Mouse (Mus musculus): Measurements from ENCODE around the gene Zfp976. TPM values are rescaled to one million over a fixed set of nuclear protein-coding genes. Genes with fewer than 3 reads are reported as not detected.
"Not testable (repeated sequence)": the region's sequence is repeated elsewhere in the genome, so short reads cannot be mapped to it uniquely, and the experiment has no call there.

Gene Zfp976
- polyA plus RNA-seq (2016; fragmentation: Nextera tagmentation; extraction: Ambion mirVana): 3.3 and 3.9 TPM in 2 replicates

GRCm38 (mm10) chr7:42642152-42643115 lies at the start of gene Zfp976:
Gene Zfp976 (minus strand): TSS chr7:42642588.
- peak; percentile 74 for DNase-seq (ENCODE audit: low spot score)
- WGBS: 2% methylated on average over 25 of the region's 25 CpGs
- not testable (repeated sequence) for H3K9me3 ChIP-seq; H3K27me3 ChIP-seq (replicated peaks; ENCODE audit: low read depth, poor library complexity, severe bottlenecking); H3K4me1 ChIP-seq; H3K36me3 ChIP-seq (replicated peaks)
- 0 out of 2 replicates have a peak within 1 kb of the TSS, but pooled peaks have one; percentile 51 for H3K27ac ChIP-seq (replicated peaks)
- peak within 1 kb of the TSS; percentile 57 for H3K4me3 ChIP-seq

GRCm38 (mm10) chr7:42680081-42680480 lies 37.7 kb upstream of the Zfp976 start:
- H3K27me3 ChIP-seq (replicated peaks; ENCODE audit: low read depth, poor library complexity, severe bottlenecking); H3K36me3 ChIP-seq (replicated peaks); H3K4me3 ChIP-seq; H3K27ac ChIP-seq (replicated peaks); H3K4me1 ChIP-seq; DNase-seq (ENCODE audit: low spot score): not testable (repeated sequence)
- 89% methylated on average over 6 of the region's 6 CpGs for WGBS
- H3K9me3 ChIP-seq: peaks cover 37% of the 10 kb centered on the region

- peaks cover 36% of the 10 kb centered on the region for H3K9me3 ChIP-seq
- not testable (repeated sequence) for H3K27ac ChIP-seq (replicated peaks); DNase-seq (ENCODE audit: low spot score); H3K36me3 ChIP-seq (replicated peaks); H3K4me3 ChIP-seq; H3K27me3 ChIP-seq (replicated peaks; ENCODE audit: low read depth, poor library complexity, severe bottlenecking); H3K4me1 ChIP-seq
Observed at GRCm38 (mm10) chr7:42679646-42680045, 37.3 kb upstream of the Zfp976 start.

- H3K9me3 ChIP-seq: peaks cover 49% of the 10 kb centered on the region
Observed at GRCm38 (mm10) chr7:42660140-42660539, 17.8 kb upstream of the Zfp976 start.

GRCm38 (mm10) chr7:42655211-42655610 lies 12.8 kb upstream of the Zfp976 start:
- WGBS: 72% methylated on average over 2 of the region's 2 CpGs
- not testable (repeated sequence) for H3K4me1 ChIP-seq; H3K27me3 ChIP-seq (replicated peaks; ENCODE audit: low read depth, poor library complexity, severe bottlenecking); H3K27ac ChIP-seq (replicated peaks); H3K4me3 ChIP-seq; DNase-seq (ENCODE audit: low spot score); H3K36me3 ChIP-seq (replicated peaks)
- peaks cover 28% of the 10 kb centered on the region; the same call in 1 of the 2 replicates for H3K9me3 ChIP-seq

More at GRCm38 (mm10) chr7:42660140-42660539, 17.8 kb upstream of the Zfp976 start:
- not testable (repeated sequence) for H3K4me1 ChIP-seq; DNase-seq (ENCODE audit: low spot score); H3K27ac ChIP-seq (replicated peaks); H3K4me3 ChIP-seq; H3K27me3 ChIP-seq (replicated peaks; ENCODE audit: low read depth, poor library complexity, severe bottlenecking)
- H3K36me3 ChIP-seq (replicated peaks): peaks cover 43% of the 10 kb centered on the region
- 75% methylated on average over 5 of the region's 5 CpGs for WGBS

- not testable (repeated sequence) for H3K27ac ChIP-seq (replicated peaks); H3K4me1 ChIP-seq; H3K36me3 ChIP-seq (replicated peaks); DNase-seq (ENCODE audit: low spot score); H3K9me3 ChIP-seq; H3K27me3 ChIP-seq (replicated peaks; ENCODE audit: low read depth, poor library complexity, severe bottlenecking)
- peak overlapping the region; percentile 57 for H3K4me3 ChIP-seq
- 15% methylated on average over 3 of the region's 3 CpGs for WGBS
Observed at GRCm38 (mm10) chr7:42643120-42643620, 782 bp upstream of the Zfp976 start.

- not testable (repeated sequence) for H3K36me3 ChIP-seq (replicated peaks); DNase-seq (ENCODE audit: low spot score); H3K27ac ChIP-seq (replicated peaks); H3K4me3 ChIP-seq; H3K27me3 ChIP-seq (replicated peaks; ENCODE audit: low read depth, poor library complexity, severe bottlenecking); H3K4me1 ChIP-seq
- peaks cover 50% of the 10 kb centered on the region for H3K9me3 ChIP-seq
Observed at GRCm38 (mm10) chr7:42631031-42631430, 11.4 kb downstream of the Zfp976 start.

GRCm38 (mm10) chr7:42595666-42596065 lies 46.7 kb downstream of the Zfp976 start:
- not testable (repeated sequence) for H3K4me1 ChIP-seq; DNase-seq (ENCODE audit: low spot score); H3K36me3 ChIP-seq (replicated peaks); H3K4me3 ChIP-seq; H3K27ac ChIP-seq (replicated peaks); H3K27me3 ChIP-seq (replicated peaks; ENCODE audit: low read depth, poor library complexity, severe bottlenecking)
- peaks cover 57% of the 10 kb centered on the region for H3K9me3 ChIP-seq

- not testable (repeated sequence) for DNase-seq (ENCODE audit: low spot score); H3K27me3 ChIP-seq (replicated peaks; ENCODE audit: low read depth, poor library complexity, severe bottlenecking); H3K27ac ChIP-seq (replicated peaks); H3K36me3 ChIP-seq (replicated peaks); H3K4me3 ChIP-seq; H3K4me1 ChIP-seq
- H3K9me3 ChIP-seq: peaks cover 56% of the 10 kb centered on the region
- WGBS: 88% methylated on average over 11 of the region's 11 CpGs
Observed at GRCm38 (mm10) chr7:42592413-42592812, 50.0 kb downstream of the Zfp976 start, which contains the start of gene Zfp977. Gene Zfp977 (minus strand): TSS chr7:42592547.

- not testable (repeated sequence) for H3K4me1 ChIP-seq; H3K27ac ChIP-seq (replicated peaks); DNase-seq (ENCODE audit: low spot score); H3K4me3 ChIP-seq; H3K27me3 ChIP-seq (replicated peaks; ENCODE audit: low read depth, poor library complexity, severe bottlenecking); H3K36me3 ChIP-seq (replicated peaks)
- peaks cover 62% of the 10 kb centered on the region for H3K9me3 ChIP-seq
Observed at GRCm38 (mm10) chr7:42591311-42591710, 51.1 kb downstream of the Zfp976 start.

GRCm38 (mm10) chr7:42578488-42578887 lies 63.9 kb downstream of the Zfp976 start, which contains the start of gene Gm21028:
Gene Gm21028 (minus strand): TSS chr7:42578588.
- H3K4me1 ChIP-seq: no peaks in the 10 kb centered on the region
- WGBS: 94% methylated on average over 5 of the region's 5 CpGs
- H3K27me3 ChIP-seq (replicated peaks; ENCODE audit: low read depth, poor library complexity, severe bottlenecking): no peaks in the 10 kb centered on the region
- H3K9me3 ChIP-seq: peaks cover 75% of the 10 kb centered on the region
- H3K27ac ChIP-seq (replicated peaks): no peak within 1 kb of the TSS
- no peak within 1 kb of the TSS for H3K4me3 ChIP-seq
- no peak for DNase-seq (ENCODE audit: low spot score)
- H3K36me3 ChIP-seq (replicated peaks): peaks cover 5% of the 10 kb centered on the region; the same call in 1 of the 2 replicates

Measured in embryonic facial prominence, embryonic 10.5 days (tissue).